Mouse (Mus musculus) kidney, embryonic 14.5 days (tissue): ENCODE measurements at regions not wholly inside any gene's neighbourhood (a gene's known extent, or its start where the extent isn't known, plus 50 kb on each side); places are given as distances from the start of the nearest gene placed in this dataset.

ENCODE experiments used
- ATAC-seq: fragments of 200-750 bp; cut with Nextera tagmentation; 2 replicates; pipeline ENCODE4 v1.8.0; 2017; ENCODE audit warnings: moderate number of reproducible peaks, mild to moderate bottlenecking, moderate TSS enrichment, moderate library complexity; ENCODE audit not compliant: low FRiP score, low TSS enrichment
- H3K27ac ChIP-seq: fragments of 300-500 bp; sonication (generic); 2 replicates; pipeline ENCODE4 v1.5.1; 2014; ENCODE audit warnings: low read depth, mild to moderate bottlenecking, low read length, moderate library complexity, mixed read lengths
- H3K27me3 ChIP-seq: fragments of 300-500 bp; sonication (generic); 2 replicates; pipeline ENCODE4 v1.6.1; 2014; ENCODE audit warnings: mild to moderate bottlenecking, low read length; ENCODE audit not compliant: control insufficient read depth, insufficient read depth
- H3K36me3 ChIP-seq: fragments of 300-500 bp; sonication (generic); 2 replicates; pipeline ENCODE4 v1.6.1; 2014; ENCODE audit warnings: low read length, mixed read lengths; ENCODE audit not compliant: control insufficient read depth, insufficient read depth
- H3K4me1 ChIP-seq: fragments of 300-500 bp; sonication (generic); 2 replicates; pipeline ENCODE4 v1.6.1; 2014; ENCODE audit warnings: low read length, mixed read lengths; ENCODE audit not compliant: control insufficient read depth, insufficient read depth
- H3K4me2 ChIP-seq: fragments of 300-500 bp; sonication (generic); replicated peaks from 2 replicates; pipeline ENCODE4 v1.6.1; 2014; ENCODE audit warnings: low read depth, mild to moderate bottlenecking, low read length
- H3K4me3 ChIP-seq: fragments of 300-500 bp; sonication (generic); 2 replicates; pipeline ENCODE4 v1.5.1; 2014; ENCODE audit warnings: mild to moderate bottlenecking, low read length
- H3K9ac ChIP-seq: fragments of 300-500 bp; sonication (generic); 2 replicates; pipeline ENCODE4 v1.6.1; 2014; ENCODE audit warnings: low read depth, mild to moderate bottlenecking, low read length, moderate library complexity
- H3K9me3 ChIP-seq: fragments of 300-500 bp; sonication (generic); 2 replicates; pipeline ENCODE4 v1.6.1; 2016; ENCODE audit warnings: low read length; ENCODE audit not compliant: control insufficient read depth
- WGBS: fragments of 180-500 bp; shearing (Covaris S2); extraction: QIAGEN DNeasy Blood & Tissue Kit; methylation state at CpG from one replicate; pipeline ENCODE4 v1.1.7; 2014; 5-methylcytosine and 5-hydroxymethylcytosine counted together

DNA sequence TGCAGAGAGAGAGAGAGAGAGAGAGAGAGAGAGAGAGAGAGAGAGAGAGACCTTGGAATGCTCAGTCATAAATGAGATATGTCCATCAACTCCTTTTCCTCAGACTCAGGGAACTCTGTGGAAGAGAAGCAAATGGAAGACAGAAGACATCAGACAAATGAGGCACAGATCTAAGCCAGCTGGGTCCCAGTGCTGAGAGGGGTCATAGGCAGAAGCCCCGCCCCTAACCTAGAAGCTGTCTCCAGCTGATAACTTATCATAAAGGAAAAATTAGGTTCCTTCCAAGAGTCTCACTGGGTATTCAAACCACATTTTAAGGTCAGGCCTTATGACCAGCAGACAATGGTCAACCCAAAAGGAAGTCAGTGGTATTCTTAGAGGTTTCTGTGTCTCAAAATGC is 106.1 kb upstream of the Selenok start:
- ATAC-seq, result no peak
- H3K4me2 ChIP-seq, result no peak overlapping the region
- H3K9ac ChIP-seq, result no peak overlapping the region
- peaks cover 8% of the 10 kb centered on the region; the same call in 1 of the 2 replicates for H3K4me1 ChIP-seq
- WGBS, result 81% methylated on average over 1 of the region's 1 CpGs
- H3K27ac ChIP-seq, result no peak overlapping the region
- no peaks in the 10 kb centered on the region for H3K9me3 ChIP-seq
- no peaks in the 10 kb centered on the region for H3K27me3 ChIP-seq
- H3K4me3 ChIP-seq, result no peak overlapping the region
- H3K36me3 ChIP-seq, result no peaks in the 10 kb centered on the region

DNA sequence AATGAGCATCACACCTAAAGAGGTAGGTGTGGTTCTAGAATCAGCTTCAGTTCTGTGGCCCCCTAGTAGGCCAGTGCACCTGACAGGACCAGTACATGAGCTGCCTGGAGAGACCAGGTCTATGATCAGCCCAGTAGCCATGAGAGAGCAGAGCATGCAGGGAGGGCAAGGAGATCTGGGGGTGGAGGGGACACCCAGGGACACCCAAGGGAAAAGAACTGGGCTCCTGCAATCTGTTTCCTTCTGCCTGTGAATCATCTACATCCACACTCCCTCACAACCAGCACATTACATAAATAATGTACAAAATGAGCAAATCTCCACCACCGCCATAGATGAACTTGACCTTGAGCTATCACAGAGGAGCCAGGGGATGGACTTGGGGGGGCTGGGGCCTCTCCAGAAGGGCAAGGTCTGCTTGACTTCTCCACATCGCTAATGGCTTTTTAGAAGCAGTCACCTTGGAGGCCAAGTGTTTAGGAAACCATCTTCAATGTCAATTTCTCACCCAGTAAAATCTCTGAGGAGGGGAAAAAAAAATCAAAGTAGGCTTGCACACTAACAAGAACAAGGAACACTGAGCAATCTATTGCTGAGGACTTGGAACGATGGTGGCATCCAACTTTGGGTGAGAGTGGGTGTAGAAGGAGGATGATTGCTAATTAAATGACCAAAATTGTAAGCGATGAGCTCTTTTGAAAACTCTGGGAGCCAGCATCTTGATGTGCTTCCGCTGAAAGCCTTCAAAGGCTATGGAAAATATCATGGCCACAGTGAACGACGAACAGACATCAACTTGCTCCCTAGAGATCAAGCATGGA is 101.4 kb upstream of the Selenok start:
- WGBS, result 50% methylated on average over 7 of the region's 7 CpGs
- ATAC-seq, result no peak
- no peak overlapping the region for H3K27ac ChIP-seq

DNA sequence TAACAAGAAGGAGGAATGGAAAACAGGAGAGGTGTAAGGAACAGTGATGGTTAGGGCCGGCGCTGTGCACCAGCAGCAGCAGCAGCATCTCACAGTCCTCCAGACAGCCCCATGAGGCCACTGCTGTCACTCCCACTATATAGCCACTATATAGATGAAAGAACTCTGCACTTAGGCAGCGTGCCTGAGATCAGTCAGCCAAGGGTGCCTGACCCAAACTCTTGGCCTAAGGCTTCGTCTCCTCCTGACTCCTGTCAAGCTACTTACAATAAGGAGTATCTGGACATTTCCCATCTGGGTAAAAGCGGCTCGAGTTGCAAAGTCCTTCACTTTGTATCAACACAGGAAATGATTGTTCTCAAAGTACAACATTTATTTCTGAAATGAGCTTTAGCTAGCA is 100.8 kb upstream of the Selenok start:
- WGBS, result 17% methylated on average over 6 of the region's 6 CpGs
- Histone ChIP-seq H3K27me3 (no peaks in the 10 kb centered on the region), H3K36me3 (no peaks in the 10 kb centered on the region), H3K27ac (no peak overlapping the region; the same call in 1 of the 2 replicates), H3K4me1 (peaks cover 8% of the 10 kb centered on the region; the same call in 1 of the 2 replicates), H3K9me3 (no peaks in the 10 kb centered on the region), H3K4me3 (no peak overlapping the region), H3K4me2 (no peak overlapping the region), H3K9ac (no peak overlapping the region)
- peak; percentile 98 for ATAC-seq

More for the DNA sequence above, 101.4 kb upstream of the Selenok start:
- Histone ChIP-seq H3K4me1 (peaks cover 8% of the 10 kb centered on the region; the same call in 1 of the 2 replicates), H3K4me2 (no peak overlapping the region), H3K36me3 (no peaks in the 10 kb centered on the region), H3K9ac (no peak overlapping the region), H3K4me3 (no peak overlapping the region), H3K27me3 (no peaks in the 10 kb centered on the region), H3K9me3 (no peaks in the 10 kb centered on the region)

DNA sequence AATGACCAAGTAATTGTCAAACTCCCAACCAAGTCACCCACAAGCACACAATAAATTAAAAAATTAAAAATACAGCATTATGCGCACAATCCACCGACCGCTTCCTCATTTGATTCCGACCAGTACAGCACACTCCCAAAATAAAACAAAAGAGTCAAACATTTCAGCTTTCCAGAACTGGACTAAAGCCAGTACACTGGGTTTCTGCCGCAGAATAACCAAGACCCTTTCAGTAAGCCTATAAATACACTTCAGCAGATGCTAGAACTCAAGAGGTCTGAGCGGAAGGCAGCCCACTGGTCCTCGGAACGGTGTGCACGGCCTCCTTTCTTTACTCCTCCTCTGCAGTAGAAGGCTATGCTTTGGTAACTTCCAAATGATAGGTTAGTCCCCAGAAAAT is 98.2 kb upstream of the Selenok start:
- no peaks in the 10 kb centered on the region for H3K36me3 ChIP-seq
- no peaks in the 10 kb centered on the region for H3K9me3 ChIP-seq
- H3K9ac ChIP-seq, result no peak overlapping the region
- no peak for ATAC-seq
- 61% methylated on average over 9 of the region's 9 CpGs for WGBS
- no peak overlapping the region; the same call in 1 of the 2 replicates for H3K27ac ChIP-seq
- H3K4me1 ChIP-seq, result peaks cover 8% of the 10 kb centered on the region; the same call in 1 of the 2 replicates
- no peak overlapping the region for H3K4me2 ChIP-seq
- no peak overlapping the region for H3K4me3 ChIP-seq
- no peaks in the 10 kb centered on the region for H3K27me3 ChIP-seq

DNA sequence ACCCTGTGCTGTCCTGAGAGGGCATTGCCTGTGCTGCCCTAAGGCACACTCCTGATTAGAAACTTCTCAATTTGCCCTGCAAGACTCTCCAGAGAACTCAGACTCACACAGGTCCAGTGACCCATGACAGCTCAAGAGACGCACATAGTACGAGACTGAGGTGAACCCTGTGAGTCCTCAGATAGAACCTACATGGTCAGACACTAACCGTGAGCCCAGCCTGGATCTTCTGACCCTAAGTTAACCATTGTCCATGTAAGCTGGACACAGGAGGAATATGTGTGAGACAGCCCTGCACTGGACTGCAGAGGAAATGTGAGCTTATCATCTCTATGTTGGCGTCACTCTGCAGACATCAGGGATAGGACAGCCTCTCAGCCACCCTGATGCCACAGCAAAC is 91.4 kb upstream of the Selenok start:
- H3K4me2 ChIP-seq, result no peak overlapping the region
- no peak overlapping the region for H3K27ac ChIP-seq
- H3K9me3 ChIP-seq, result no peaks in the 10 kb centered on the region
- H3K27me3 ChIP-seq, result no peaks in the 10 kb centered on the region
- no peak overlapping the region for H3K9ac ChIP-seq
- no peak overlapping the region for H3K4me3 ChIP-seq
- no peaks in the 10 kb centered on the region for H3K4me1 ChIP-seq
- ATAC-seq, result no peak
- 64% methylated on average over 4 of the region's 4 CpGs for WGBS
- no peaks in the 10 kb centered on the region for H3K36me3 ChIP-seq

DNA sequence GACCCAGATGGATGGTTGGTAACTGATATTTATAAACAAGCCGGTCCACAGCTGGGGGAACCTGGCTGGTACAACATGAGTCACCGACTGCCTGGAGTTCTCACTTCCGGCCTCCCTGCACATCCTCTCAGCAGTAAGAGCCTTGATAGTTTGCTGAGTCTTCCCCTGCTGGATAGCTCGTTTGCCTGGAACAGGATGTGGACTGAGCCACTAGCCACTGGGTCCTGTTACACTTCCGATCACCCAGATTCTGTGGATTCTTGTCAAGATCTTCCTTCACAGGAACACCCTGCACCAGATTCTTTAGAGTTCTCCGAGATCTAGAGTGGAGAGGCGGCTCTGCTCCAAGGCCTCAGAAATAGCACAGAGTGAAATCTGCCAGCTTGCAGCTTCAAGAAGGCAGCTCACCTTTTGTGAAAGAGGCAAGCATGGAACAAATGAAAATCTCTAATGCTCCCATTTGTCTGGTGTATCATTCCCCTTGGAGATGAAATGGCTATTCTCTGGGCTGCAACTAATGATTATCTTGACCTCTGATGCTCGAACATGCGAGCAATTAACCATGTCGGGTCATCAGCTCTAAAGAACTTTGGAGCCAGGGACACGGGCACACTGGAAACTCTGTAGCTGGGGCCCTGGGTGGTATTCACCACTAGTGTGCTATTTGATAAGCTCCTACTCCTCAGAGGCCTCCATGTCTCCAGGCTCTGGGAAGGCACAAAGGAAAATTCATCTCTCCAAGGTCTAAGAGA is 90.3 kb upstream of the Selenok start:
- ATAC-seq, result no peak
- no peak overlapping the region for H3K9ac ChIP-seq
- H3K4me1 ChIP-seq, result no peaks in the 10 kb centered on the region
- WGBS, result 59% methylated on average over 11 of the region's 11 CpGs
- no peak overlapping the region for H3K27ac ChIP-seq
- H3K4me2 ChIP-seq, result no peak overlapping the region
- no peaks in the 10 kb centered on the region for H3K27me3 ChIP-seq
- no peaks in the 10 kb centered on the region for H3K9me3 ChIP-seq
- no peaks in the 10 kb centered on the region for H3K36me3 ChIP-seq
- H3K4me3 ChIP-seq, result no peak overlapping the region

DNA sequence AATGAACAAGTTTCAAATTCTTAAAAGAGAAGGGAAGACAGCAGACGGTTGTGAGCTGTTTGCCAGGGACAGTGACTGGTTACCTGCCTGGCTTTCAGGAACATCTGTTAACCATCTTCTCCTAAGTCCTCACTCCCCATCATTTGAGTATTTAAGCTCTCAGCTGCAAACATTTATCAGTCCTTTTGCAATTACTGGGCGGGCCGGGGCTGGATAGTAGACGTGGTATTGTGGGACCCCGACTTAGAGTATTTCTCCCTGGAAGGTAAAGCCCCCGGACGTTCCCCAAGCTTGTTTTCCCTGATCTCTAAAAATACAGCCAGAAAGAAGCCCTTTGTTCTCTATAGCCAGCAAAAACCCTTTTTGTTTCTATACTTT is 89.7 kb upstream of the Selenok start:
- no peak overlapping the region for H3K27ac ChIP-seq
- no peaks in the 10 kb centered on the region for H3K36me3 ChIP-seq
- H3K27me3 ChIP-seq, result no peaks in the 10 kb centered on the region
- no peaks in the 10 kb centered on the region for H3K4me1 ChIP-seq
- H3K4me3 ChIP-seq, result no peak overlapping the region
- no peak for ATAC-seq
- H3K9ac ChIP-seq, result no peak overlapping the region
- H3K4me2 ChIP-seq, result no peak overlapping the region
- WGBS, result 88% methylated on average over 7 of the region's 7 CpGs
- no peaks in the 10 kb centered on the region for H3K9me3 ChIP-seq

DNA sequence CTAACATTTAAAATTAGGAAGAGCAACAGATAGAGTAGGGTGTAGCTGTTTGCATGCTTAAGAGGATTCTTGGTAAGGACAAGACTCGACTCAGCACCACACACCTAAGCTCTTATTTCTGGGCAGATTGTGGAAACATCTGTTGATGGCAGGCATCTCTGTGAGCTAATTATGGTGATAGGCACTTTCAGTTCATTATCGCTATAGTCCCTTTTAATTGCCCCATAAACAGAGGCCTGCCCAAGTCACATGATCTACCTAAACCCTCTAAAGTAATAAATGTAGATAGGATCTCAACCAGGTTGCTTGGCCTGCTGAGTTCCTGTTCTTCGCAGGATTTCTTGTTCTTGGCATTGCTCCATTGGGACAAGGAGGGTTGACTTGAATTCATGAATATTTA is 88.8 kb upstream of the Selenok start:
- Histone ChIP-seq H3K27ac (no peak overlapping the region), H3K4me1 (no peaks in the 10 kb centered on the region), H3K27me3 (no peaks in the 10 kb centered on the region), H3K9me3 (no peaks in the 10 kb centered on the region), H3K4me3 (no peak overlapping the region), H3K36me3 (no peaks in the 10 kb centered on the region), H3K9ac (no peak overlapping the region), H3K4me2 (no peak overlapping the region)
- ATAC-seq, result no peak
- WGBS, result 94% methylated on average over 3 of the region's 3 CpGs

DNA sequence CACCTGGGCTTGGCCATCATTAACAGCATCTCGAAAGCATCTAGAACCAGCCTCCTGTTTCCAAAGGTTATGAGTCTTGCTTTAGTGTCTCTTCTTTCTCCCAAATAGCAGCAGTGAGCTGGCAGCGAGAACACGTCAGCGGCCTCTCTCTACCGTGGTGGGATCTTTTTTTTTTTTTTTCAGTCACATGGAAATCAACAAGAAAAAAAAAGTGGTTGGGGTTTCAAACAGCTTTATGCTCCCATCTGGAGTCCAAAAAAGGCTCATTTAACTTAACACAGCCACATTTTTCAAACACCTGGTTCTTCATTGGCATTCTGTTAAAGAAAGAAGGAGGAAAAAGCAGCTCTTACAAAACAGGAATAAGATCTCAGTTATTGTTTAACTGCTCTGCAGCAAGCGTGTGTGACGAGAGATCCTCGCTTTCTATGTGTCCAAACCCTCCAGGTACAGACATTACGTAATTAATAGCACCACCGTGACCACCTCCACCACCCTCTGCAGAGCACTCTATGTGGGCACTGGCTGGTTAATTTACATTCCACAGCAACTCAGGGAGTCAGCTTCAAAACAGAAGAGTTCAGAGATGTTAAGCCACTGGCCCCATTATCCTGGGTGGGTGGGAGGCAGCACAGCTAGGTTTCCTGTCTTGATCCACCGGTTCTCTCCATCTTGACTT is 85.3 kb upstream of the Selenok start:
- Histone ChIP-seq H3K4me2 (no peak overlapping the region), H3K27ac (no peak overlapping the region), H3K9ac (no peak overlapping the region), H3K4me1 (no peaks in the 10 kb centered on the region), H3K4me3 (no peak overlapping the region), H3K27me3 (no peaks in the 10 kb centered on the region), H3K9me3 (no peaks in the 10 kb centered on the region), H3K36me3 (no peaks in the 10 kb centered on the region)
- 65% methylated on average over 11 of the region's 11 CpGs for WGBS
- ATAC-seq, result no peak
